Mouse (Mus musculus) NIH3T3 (cell line): ENCODE results near the gene Astl.
A peak's percentile ranks its signal among the peaks of the same experiment; 100 is the strongest.

Source experiments
- DNase-seq: peaks from one replicate; pipeline ENCODE4 v3.0.0-alpha.2; 2012; ENCODE audit warnings: low read depth

Astl gene

DNA sequence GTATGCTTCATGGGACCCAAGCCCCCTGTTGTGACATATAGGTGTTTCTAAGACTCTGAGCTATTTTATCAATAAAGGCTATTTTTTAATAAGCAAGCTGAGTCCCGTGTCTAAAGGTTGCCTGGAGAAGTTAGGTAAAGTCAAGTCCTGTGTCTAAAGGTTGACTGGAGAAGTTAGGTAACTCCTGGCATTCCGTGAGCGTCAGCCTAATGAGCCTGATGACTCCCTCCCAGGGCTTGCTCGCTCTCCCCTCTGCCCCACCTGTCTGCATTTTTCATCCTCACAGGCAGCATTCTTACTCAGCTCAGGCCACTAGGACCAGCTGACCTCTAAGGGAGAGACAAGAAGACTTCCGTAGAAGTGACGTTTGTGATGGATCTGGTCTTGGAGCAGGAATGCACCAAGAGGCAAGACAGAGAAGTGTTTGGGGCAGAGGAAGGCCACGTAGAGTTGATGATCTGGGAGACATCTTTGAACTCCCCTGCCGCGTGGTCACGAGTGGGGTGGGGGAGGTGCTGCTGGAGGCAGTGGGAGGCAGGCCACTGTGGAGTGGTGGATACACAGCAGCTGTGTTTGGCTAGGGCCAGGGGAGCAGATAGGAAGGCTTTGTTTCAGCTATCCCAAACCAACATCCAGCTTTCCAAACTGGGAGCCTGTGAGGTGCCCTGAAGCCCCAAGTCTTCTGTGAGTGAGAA, 28.8 kb downstream of the Astl start:
- no peak for DNase-seq

DNA sequence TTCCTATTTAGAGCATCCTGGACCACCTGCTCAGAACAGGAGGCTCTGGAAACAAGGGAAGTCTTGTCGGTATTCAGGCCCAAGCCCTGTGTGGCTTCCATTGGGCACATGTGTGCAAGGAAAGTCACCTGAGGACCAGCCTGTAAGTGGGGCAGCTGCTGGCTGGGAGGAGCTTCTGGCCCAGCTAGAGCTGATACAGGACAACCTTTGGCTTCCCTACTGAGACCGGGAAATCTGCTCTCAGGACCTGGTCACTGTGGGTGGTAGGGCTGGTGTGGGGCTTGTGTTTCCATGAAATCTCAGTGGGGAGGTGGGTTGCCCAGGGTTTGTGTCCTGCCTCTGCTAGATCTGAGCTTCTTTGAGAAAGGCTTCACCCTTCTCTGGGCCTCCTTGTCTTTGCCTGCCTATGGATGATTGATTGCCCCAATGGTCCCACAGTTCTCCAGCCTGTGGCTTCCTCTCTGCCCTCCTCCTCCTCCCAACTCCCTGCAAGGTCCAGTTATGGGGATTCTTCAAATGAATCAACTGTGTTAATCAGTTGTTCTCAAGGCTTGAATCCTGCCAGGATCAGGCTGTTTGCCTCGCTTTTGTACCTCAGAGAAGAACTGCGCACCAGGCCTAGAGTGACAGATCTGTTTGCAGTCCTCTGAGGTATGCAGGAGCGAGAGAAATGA, 31.4 kb downstream of the Astl start:
- DNase-seq, result no peak

DNA sequence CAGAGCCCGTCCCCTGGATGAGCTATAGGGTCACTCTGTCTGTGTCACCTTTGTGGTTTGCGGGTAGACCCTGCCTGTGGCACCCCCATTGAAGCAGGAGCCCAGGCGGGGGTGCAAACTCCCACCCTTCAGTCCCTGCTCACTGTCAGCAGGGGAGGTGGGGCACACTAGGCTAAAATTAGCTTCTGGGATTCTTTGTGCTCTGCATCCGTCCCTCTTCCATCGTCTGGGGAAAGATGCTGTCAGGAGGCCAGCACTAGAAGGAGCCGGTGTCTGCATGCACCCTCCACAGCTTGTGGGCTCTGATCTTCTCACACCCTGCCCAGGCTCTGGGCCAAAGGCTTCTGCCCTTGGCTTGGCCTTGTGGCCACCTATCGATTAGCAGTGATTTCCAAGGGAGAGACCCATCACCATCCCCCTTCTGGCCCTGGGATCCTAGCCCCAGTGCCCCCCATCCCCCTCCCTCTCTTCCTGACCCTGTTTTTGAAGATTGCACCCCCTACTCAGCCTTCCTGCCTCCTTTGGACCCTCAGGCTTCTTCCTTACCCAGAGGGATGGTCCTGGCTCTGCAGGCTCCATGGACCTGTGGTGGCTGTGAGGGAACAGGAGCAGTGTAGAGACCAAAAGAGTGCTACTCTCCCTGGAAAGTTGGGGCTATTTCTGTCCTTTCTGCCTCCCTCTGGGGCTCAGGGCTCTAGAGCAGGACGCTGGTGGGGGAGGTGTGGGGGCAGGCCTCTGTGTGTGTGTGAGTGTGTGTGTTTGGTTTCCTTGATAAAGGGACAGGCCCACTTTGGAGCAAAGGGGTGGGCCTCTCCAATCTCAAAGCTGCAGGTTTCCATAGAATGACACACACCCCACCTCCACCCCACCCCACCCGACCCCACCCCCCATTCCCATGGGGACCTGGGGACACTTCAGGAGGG, 32.4 kb downstream of the Astl start:
- no peak for DNase-seq

DNA sequence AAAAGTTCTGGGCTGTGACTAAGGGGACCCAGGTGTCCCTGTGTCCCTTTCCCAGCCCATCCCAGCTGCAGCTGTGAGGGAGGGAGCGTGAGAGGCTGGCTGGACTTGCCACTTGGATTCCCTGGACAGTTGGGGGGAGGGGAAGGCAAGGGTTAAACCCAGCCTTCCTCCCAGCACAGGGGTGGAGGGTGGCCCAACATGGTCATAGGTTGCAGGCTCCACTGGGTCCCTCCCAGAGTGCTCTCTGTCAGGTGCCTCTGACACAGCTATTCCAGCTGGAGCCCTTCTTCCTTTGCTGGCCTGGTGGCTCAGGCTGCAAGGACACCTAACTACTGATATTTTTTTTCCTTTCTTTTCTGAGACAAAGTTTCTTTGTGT, 33.0 kb downstream of the Astl start:
- DNase-seq, result no peak

DNA sequence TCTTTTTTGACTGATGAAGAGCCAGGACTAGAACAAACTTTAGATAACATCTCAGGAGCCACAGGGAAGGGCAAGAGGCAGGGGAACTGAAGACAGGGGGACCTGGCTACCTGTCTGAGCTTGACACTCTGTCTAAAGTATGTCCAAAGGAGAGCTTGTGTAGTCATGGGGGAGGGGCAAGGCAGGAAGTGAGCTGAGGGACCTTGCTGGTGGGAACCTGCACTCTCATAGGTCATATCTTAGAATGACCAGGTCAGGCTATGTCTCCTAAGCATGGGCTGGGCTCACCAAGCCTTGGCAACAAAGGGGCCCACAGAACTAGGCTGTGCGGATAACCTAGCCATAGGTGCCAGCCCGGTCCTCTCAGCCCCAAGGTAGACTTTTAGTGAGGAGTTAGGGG, 33.6 kb downstream of the Astl start:
- no peak for DNase-seq

DNA sequence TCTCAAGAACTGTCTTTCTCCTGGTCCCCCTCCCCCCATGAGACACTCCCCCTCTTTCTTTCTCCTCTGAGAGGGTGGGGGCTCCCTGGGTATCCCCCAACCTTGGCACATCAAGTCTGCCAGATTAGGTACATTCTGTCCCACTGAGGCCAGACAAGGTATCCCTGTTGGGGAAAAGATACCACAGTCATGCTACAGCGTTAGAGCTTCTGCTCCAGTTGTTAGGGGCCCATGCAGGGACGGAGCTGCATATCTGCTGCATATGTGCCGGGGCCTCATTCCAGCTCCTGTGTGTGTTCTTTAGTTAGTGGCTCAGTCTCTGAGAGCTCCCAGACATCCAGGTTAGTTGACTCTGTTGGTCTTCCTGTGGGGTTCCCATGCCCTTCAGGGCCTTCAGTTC, 35.7 kb downstream of the Astl start:
- DNase-seq, result no peak

DNA sequence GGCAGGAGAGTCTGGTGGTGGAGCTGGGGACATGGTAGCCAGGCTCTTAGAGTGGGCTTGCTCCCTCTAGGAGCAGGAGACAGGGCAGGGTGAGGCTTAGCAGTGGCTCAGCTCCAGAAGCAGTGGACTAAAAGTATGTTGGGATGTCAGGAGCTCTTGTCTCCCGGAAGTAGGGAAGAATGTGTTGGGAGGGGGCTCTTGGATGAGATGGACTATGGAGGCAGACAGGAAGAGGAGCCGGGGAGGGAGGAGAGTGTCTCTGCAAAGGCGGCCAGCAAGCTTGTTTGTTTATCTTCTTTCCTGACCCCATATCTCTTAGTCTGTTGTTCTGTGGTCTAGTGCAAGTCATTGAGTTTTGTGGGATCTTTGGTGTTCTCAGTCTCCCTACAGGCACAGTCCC, 36.6 kb downstream of the Astl start:
- no peak for DNase-seq

DNA sequence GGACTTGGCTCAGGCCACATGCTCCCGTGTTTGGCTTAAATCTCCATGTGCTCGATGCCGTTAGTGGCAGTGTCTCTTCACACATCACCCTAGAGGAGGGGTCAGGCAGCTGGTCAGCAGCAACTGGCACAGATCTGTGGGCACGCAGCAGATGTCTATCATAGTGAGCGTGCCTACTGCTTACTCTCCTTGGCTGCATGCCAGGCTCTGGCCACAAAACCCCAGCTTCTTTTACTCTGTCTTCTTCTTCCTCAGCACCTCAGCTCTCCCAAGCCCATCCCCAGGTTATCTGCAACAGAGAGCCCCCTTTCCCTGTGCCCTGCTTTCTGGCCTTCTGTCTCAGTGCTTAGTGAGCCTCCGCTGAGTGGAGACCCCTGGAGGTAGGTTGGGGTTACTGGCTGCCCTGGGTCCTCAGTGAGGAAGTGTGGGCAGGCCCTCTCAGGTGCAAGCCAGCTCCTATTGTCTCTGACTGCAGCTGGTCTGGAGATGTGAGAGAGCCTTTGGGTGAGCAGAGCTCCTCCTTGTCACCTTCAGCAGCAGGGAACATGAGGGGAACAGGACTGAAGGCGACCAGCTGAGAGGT, 37.4 kb downstream of the Astl start:
- peak; percentile 14 for DNase-seq

DNA sequence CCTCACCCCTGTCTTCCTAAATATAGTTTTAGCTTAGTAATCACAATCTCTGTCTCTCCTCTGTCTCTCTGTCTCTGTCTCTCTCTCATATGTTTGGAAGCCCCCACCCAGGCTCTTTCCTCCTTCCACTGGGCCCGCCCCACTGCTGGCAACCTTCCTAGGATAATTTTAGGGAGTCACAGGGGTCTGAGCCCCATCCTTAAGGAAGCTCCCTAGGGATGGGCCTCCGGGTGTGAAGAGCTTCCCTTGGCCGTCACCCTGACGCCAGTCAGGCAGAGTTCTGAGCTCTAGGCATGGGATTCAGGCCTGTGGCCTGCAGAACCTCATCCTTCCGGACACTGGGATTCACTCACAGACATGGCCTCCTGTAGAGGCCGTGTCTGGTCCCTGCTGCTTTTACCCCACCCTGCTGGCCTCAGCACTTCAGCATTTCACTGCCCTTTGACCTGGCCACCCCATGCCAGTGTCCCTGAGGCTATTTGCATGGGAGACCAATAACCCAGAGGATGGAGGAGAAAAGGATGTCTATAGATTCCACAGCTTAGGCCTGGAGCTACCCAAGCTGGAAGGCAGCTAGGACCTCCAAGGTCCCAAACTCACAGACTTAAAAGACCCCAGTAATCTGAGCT, 38.1 kb downstream of the Astl start:
- DNase-seq, result no peak

DNA sequence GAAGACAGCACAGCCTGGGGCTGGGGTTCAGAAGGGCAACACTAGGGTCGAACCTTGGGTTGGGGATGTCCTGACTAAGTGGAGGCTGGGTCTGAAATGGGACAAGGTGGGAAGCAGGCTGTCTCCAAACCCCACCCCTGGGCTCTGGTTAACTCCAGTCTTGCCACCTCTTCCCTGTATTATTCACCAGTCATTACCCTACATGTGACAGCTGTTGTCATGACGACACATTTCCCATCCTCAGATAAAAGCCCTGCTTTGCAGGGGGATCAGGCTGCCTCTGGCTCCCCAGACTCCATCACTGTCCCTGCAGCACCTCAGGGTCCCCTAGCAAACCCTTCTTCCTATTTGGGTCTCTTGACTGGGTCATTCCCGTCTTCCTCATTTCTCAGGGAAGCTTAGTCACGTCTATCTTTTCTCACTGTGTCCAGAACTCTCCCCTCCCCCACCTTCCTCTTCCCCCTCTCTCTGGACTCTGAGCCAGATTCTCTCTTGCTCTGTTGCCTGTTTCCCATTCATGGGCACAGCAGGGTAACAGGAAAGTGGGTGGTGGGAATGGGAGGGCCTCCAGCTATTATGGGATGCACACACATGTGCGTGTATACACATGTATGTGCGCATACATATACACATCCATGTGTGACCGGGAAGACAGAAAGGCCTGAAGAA, 39.6 kb downstream of the Astl start:
- DNase-seq, result peak; percentile 17

DNA sequence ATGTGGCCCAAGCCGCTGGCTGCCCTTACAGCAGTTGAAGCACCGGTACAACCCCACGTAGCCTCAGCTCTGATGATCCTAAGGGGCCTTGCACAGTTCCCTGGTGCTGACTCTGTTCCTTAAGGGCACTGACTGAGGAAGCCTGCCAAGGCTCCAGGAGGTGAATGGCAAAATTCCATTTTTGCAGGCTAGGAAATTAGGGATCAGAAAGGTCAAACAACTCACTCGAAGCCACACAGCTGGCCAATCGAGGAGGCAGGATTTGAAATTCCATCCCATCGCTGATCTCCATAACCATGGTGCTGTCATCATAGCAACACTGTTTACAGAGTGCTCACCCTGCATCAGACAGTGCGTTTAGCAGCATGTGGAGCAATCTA, 40.2 kb downstream of the Astl start:
- DNase-seq, result peak; percentile 74

DNA sequence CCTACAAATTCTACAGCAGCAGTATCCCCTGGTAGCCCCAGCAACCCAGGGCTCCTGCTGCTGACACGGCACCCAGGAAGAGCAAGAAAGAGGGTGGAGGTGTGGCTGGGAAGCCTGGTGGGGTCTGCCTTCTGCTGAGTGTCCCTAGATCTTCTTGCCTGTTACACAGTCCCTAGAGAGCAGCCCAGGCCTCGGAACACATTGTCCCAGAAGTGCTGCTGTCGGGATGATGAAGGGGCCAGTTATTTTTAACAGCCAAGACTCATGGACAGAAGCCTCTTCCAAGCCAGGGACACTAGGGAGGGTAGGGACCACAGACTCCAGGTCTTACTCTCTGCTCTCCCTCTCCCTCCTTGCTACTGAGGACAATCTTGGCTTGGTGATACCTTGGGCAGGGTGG, 40.8 kb downstream of the Astl start:
- no peak for DNase-seq

DNA sequence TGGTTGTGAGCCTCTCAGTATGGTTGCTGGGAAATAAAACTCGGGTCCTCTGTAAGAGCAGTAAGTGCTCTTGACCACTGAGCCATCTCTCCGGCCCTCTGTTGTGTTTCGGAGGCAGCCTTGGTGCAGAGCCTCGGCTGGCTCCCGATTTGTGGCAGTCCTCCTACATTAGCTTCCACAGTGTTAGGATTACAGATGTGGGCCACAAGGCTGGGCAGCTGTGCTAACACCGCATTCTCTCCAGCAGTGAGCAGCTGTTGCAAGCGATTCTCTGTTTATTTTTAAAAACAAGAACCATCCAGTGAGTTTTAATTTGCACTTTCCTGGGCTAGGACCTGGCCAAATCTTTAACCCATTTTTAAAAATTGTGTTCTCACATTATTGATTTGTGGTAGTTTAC, 45.4 kb downstream of the Astl start:
- DNase-seq, result no peak

DNA sequence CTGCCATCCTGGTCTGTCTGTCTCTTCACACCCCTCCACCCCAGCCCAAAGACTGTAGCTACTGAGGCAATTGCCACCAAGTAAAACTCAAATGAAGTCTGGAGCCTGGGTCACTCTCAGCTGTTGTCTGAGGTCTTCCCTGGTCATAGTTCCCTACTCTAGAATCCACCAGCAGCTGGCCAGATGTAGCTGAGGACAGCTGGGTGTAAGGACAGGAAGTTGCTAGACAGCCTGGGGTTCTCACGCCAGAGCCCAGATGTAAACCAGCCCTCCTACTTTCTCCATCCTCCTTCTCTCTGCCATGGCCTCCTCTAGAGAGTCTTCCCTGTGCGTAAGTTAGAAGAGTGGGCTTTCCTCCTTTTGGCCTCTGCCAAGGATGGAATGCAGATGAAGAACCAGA, 49.1 kb downstream of the Astl start:
- no peak for DNase-seq

DNA sequence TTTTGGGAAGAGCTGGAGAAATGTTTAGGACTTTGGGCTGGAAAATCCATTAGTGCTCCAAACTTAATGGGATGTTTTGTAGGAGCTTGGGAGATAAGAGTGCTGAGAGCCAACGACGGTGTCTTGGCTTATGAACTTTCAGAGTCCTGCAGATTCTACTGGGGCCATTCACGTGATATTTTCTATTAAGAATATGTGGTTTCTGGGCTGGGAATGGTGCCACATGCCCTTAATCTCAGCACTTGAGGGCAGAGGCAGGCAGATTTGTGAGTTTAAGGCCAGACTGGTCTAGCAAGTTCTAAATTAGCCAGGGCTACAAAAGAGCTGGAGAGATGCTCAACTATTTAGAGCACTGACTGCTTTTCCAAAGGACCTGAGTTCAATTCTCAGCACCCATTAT, 51.9 kb downstream of the Astl start:
- no peak for DNase-seq

DNA sequence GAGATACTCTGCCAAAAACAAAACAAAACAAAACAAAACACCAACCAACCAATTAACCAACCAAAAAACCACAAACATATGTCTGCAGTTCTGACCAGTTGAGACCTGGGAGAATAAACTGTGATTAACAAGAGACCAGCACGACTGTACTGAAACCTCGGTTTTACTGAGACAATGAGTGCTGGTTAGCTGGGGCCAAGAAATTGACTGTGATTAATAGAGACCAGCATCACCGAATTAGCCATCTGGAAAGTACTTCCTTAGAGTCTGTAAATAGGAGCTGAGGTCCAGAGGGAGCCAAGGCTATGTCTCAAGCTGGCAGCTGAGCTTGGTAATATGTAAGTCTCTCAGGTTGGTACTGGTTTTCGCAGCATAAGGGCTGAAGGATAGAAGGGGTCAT, 52.4 kb downstream of the Astl start:
- no peak for DNase-seq

DNA sequence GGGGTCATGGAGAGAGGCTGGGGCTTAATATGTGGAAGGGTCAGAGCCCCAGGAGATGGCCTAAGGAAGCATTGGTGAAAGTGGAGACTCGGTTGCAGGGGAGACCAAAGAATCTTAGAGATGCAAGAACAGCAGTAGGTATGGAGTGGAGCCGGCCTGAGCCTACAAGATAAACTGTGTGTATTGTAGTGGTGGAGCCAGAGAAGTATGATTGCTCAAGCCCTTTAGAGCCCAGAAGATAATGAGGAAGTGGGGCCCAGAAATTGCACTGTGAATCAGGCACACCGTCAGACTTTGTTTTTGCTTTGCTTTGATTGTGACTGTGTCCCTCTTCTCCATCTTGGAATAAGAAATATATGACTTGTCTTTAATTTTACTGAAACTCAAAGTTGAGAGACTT, 52.9 kb downstream of the Astl start:
- DNase-seq, result no peak

DNA sequence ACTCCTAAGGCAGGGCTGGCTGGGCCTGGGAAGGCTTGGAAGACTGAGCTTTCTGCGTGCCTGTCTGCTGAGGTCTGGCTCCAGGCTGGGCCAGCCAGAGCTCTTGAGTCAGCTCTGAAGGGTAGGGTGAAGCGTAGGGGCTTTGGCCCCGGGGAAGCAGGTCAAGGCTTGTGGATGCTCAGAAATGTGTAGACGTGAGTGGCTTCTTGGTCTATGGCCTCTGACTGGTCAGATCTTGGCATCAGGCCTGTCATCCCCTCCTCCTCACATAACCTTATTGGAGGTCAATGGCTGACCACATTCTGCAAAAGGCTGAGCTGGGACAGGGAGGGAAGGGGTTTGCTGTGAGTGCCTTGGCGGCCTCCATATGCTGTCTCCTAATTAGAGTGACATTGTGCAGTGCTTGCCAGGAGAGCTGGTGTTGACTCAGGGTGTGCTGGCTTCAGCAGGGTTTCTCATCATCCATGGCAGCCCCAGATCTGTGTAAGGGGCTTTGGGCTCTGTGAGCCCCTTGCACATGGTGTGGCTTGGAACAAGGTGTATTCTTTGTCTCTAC, 56.2 kb downstream of the Astl start:
- DNase-seq, result peak; percentile 30

DNA sequence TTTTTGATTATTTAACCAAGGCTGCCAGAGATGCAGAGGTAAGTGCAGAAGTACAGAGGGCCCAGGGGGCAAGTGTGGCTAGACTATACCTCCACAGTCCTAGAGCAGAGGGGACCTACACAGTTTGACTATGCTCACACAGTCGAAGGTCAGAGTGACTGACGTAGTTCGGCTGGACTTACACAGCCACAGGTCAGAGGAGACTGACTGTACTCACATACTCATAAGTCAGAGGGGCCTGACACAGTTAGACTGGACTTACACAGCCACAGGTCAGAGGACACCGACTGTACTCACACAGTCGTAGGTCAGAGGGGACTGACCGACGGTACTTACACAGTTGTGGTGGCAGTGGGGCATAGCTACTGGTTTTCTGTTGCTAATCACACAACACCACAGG, 60.3 kb downstream of the Astl start:
- no peak for DNase-seq
